Mouse (Mus musculus): ENCODE measurements around the gene Casp2.

Casp2 gene

GRCm38 (mm10) chr6:42282865-42283528, 18.2 kb downstream of the Casp2 start:
- DNase-seq, result no peak

DNA sequence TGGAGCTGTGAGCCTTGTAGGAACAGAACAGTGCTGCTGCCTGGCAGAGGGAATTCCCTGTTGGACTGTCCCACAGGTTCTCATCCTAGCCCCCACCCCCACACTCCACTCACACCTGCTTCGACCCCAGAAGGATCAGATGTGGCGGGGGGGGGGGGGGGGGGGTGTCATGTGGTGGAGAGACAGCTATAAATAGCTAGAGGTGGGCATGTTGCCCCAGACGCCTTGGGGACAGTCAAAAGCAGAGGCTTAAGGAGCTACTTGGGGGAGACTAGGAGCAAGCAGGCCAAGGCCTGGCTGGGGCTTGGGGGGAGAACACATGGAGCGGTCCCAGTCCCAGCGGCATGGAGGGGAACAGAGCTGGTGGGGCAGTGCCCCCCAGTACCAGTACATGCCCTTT, 21.7 kb downstream of the Casp2 start, which contains the start of gene Clcn1:
Gene Clcn1 (plus strand): TSS at position 238 of the 400 bp plus-strand sequence.
- no peak for DNase-seq

GRCm38 (mm10) chr6:42287562-42287961, 22.8 kb downstream of the Casp2 start:
- DNase-seq, result no peak

DNA sequence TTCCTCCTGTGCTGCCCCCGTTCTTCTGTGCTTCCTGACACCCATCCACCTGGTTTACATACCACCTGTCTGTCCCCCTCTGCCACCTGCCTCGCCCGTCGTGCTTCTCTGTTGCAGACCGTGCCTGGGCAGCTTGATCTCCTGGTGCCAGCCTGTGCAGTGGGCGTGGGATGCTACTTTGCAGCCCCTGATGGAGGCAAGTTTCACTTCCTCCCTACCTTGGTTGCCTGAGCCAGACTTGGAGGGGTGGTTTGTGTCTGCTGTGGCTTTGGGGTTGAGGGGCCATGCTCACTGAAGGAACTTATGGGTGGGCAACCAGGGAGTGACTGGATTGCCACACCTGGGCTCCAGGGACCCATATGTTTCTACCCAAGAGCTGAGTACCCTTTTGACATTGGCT, 28.5 kb downstream of the Casp2 start:
- no peak for DNase-seq

- no peak for DNase-seq
These were observed 30.8 kb downstream of the Casp2 start for GRCm38 (mm10) chr6:42295549-42296094.

- no peak for DNase-seq
These were observed 34.6 kb downstream of the Casp2 start for GRCm38 (mm10) chr6:42299362-42299761.

DNA sequence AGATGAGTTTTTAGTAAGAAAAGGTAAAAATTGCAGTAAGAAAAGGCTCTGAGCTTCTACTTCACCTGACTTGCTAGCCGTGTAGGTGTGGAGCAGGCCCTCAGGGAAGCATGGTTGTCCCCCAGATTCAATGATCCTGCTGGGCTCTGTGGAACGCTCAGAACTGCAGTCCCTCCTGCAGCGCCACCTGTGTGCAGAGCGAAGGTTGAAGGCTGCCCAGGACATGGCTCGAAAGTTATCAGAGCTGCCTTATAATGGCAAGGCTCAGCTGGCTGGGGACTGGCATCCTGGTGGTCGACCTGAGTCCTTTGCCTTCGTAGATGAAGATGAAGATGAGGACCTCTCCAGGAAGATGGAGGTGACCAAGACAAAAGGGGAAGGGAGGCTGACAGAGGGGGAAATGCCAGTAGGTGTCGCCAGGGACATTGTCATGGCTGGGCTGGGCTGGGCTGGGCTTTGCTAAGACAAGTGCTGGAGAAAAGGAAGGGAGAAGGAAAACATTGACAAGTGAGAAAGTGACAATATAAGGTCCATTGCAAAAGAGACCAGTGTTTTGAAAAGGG, 45.1 kb downstream of the Casp2 start:
- DNase-seq, result no peak

DNA sequence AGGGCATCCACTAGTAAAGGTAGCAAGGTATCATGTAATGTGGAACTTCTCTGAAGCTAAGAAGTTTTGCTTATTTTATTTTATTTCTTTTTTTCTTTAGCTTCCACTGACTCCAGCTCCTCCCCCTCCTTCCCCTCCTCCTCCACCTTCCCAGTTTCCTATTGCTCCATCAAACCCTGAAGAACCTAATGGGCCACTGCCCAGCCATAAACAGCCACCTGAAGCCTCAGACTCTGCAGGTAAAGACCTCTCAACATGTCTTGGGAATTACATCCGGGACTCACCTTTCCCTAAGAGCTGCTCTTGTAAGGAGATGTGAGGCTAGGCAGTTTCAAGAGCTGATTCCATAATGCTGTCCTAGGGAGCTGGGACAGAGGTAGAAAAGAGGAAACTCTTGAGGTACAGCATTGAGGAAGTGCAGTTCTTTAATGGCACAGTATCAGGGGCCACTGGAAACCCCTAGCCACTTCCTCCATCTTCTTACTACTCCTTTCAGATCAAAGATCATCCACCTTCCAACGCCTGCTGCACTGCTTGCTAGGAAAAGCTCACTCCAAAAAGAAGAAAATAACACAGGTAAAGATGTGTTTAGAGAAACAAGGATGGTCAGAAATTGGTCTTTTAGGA, 45.8 kb downstream of the Casp2 start:
- DNase-seq, result no peak

- no peak for DNase-seq
These were observed 53.5 kb downstream of the Casp2 start for GRCm38 (mm10) chr6:42318293-42318692.

GRCm38 (mm10) chr6:42323371-42324066, 58.7 kb downstream of the Casp2 start:
- DNase-seq, result peak; percentile 69

DNA sequence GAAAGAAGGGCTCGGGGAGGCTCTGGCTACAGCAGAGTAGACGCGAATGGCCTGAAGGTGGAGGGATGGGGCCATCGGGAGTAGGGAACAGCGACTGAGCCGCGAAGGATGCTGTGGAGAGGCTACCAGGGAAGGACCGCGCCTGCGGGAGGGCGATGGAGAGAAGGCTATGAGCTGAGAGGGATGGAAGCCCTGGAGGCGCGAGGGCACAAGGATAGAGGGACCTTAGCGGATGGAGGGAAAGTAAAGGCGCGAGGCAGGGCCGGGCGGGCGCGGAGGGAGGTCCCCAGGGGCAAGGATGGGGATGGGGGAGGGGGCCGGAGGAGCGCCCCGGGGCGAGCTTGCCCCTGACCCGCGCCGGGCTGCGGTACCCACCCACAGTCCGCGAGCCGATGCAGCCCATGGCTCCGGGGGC, 59.3 kb downstream of the Casp2 start:
- peak; percentile 79 for DNase-seq

- DNase-seq, result peak; percentile 89
These were observed 59.9 kb downstream of the Casp2 start, which contains the start of gene Fam131b for GRCm38 (mm10) chr6:42324482-42325267. Fam131b (minus strand) TSS chr6:42324643.

GRCm38 (mm10) chr6:42325268-42325609, 60.5 kb downstream of the Casp2 start:
- peak; percentile 86 for DNase-seq

GRCm38 (mm10) chr6:42326509-42326908, 61.7 kb downstream of the Casp2 start:
- no peak for DNase-seq

- no peak for DNase-seq
These were observed 64.0 kb downstream of the Casp2 start for GRCm38 (mm10) chr6:42328757-42329156.

DNA sequence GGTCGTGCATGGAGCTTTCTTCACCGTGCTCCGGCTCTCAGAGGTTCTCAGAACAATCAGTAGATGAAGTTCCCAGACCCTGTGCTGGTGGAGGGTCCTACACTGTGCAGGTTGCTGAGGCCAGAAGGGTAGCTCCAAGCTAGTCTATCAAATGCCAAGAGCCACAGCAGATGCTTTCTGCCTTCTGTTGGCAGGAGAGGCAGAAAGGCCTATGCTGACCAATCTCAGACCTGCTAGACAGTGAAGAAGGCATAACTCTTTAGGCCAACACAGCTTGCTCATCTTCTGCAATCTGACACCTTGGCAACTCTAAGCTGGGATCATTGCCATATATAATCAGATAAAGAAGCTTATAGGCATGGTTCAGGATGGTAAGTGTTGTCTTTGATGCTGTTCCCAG, 65.4 kb downstream of the Casp2 start:
- DNase-seq, result peak; percentile 79

- DNase-seq, result peak; percentile 8
These were observed 66.2 kb downstream of the Casp2 start for GRCm38 (mm10) chr6:42330946-42331345.
